Mouse (Mus musculus) G1E-ER4 (cell line): ENCODE measurements around the gene Fkbp15. TPM values are rescaled to one million over a fixed set of nuclear protein-coding genes. Genes with fewer than 3 reads are reported as not detected.

Experiments used
- GATA1 ChIP-seq: IDR thresholded peaks from one replicate; pipeline ENCODE4 v1.8.0; 2012; ENCODE audit warnings: low read length, inconsistent platforms
- polyA plus RNA-seq: library from polyadenylated mRNA; stranded (reverse); fragments of >175 nt; gene quantifications from 2 replicates; pipeline ENCODE4 v1.2.3, GENCODE M21; 2012

Gene Fkbp15
- polyA plus RNA-seq, 1 experiment = 15.9 TPM

DNA sequence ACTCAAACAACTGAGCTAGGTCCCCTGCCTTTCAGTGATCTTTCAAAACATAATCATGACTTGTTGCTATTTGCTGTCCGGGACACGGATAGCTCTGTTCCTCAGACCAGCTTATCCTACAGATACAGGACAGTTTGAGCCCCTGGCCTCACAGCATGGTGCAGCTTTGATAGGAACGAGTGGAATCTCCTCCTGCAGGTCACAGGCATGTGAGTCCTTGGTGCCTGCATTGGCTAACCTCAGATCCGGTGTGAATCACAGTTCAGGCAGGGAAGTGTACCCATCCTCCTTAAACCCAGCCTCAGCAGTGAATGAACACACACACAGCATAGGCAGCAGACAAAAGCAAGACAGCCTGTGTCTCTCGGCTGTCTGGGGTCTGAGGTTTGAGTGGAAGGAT is 79.0 kb downstream of the Fkbp15 start:
- no peak for TF ChIP-seq GATA1

DNA sequence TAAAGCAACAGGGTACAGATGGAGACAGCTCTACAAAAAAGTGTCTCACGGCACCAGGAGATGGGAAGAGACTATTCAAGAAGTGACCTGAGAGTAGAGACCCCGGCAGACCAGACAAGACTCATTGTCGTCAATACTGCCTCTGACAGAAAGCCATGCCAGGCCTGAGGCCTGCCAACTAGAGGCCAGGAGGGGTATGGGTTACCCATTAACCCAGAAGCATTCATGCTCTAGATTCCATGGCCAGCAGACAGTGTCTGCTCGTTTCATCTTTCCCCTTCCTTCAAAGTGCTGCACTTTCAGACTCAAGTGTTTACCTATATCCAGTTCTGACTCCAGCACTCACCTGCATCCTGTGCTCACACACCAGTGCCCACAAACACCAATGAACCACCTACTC is 82.3 kb downstream of the Fkbp15 start:
- no peak for TF ChIP-seq GATA1

DNA sequence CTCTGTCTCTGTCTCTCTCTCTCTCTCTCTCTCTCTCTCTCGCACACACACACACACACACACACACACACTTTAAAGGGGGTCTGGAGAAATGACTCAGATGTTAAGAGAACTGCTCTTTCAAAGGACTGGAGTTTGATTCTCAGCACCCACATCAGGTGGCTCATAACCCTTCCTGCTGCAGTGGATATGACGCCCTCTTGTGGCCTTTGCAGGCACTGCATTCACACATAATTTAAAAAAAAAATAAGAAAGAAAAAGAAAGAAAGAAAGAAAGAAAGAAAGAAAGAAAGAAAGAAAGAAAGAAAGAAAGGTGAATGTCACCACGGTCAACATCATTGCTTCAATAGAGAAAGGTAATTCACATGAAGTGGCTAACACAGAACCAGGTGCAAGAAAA is 83.1 kb downstream of the Fkbp15 start:
- TF ChIP-seq GATA1 = no peak

DNA sequence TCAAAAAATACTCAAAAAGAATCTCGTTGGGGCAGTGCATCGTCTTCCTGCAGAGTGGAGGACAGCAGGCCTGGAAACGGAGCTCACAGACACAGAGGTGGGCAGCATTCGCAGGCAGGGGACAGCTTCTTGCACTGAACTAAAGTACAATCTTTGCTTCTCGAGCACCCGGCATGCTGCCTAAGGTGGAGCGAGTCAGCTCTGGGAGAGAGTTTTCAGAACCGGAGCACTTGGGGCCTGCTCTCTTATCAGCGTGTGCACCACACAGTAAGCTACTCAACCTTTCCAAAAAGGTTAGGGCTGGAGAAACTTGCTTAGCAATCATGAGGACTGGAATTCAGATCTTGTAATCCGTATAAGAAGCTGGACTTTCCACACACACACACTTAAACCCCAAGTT is 83.7 kb downstream of the Fkbp15 start:
- TF ChIP-seq GATA1 = no peak

DNA sequence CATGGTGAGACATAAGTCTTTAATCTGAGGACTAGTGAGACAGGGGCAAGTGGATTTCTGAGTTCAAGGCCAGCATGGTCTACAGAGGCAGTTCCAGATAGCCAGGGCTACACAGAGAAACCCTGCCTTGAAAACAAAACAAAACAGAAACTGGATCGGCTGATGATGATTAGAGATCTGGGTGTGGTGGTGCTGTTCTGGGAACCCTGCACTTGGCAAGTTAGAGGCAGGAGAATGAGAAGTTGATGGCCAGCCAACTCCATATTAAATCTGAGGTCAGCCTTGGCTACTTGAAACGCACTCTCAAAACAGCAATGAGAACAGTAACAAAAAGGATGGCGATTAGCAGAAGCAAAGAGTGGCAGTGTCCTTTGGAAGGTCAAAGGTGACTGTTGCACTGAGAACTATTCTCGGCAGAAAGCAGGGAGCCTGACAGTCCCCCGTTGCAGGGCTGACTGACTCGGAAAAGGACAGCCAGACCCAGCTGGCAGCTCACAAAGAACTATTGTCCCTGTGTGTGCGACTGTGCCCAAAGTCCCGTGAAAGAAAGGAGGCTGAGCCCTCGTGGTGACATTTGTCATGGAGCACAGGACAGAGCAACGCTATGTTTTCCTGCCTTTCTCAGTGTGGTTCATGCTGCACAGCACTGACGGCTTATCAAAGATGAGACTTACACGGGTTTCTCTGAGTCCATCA is 85.4 kb downstream of the Fkbp15 start:
- TF ChIP-seq GATA1 = no peak

DNA sequence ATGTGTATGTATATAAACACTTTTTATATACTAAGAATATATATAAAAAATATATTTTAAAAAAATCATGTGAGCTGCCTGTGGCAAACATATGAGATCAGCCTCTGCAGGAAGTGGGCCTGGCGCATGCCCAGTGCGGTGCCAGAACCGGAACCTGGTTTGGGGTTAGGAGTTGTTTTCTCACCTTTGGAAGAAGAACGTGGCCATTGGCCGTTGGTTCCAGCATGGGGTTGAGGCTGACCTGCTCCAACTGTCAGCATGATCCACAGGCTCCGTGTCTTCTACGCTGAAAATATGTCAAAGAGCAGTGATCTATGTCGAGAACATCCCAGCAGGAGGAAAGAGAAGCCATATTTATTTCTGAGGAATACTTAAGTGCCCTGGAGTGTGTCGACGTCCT is 86.4 kb downstream of the Fkbp15 start:
- no peak for TF ChIP-seq GATA1

DNA sequence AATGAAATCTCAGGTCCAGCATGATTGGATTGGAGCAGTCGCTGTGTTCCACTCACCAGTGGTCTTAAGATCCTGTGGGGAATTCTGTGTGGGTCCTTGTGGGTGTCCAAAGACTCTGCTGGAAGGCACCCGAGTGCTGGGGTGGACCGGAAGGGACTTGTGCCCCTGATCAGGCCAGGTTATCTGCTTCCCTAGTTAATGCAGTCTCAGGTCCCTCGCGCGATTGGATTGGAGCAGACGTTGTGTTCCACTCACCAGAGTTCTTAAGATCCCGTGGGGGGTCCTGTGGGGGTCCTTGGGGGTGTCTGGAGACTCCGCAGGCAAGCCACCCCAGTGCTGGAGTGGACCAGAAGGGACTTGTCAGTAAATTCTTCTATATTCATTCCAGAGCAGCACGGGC is 87.7 kb downstream of the Fkbp15 start:
- no peak for TF ChIP-seq GATA1

DNA sequence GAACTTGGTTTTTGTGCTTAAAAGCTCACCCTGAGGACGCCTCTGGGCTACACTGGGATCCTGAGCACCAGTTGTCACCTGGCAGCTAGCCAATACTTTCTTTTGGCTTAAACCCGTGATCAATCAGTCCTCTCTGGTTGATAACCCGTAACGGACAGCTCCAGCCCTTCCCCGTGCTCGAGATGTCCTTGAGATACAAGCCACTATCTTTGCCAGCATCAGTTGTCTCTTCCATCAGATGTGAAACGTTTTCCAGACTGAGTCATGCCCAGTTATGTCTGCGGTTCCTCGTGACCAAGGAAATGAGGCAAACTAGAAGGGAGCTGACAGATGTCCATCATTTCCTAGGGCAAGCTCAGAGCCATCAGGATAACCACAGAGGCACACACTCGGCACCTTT is 93.2 kb downstream of the Fkbp15 start:
- TF ChIP-seq GATA1 = no peak

DNA sequence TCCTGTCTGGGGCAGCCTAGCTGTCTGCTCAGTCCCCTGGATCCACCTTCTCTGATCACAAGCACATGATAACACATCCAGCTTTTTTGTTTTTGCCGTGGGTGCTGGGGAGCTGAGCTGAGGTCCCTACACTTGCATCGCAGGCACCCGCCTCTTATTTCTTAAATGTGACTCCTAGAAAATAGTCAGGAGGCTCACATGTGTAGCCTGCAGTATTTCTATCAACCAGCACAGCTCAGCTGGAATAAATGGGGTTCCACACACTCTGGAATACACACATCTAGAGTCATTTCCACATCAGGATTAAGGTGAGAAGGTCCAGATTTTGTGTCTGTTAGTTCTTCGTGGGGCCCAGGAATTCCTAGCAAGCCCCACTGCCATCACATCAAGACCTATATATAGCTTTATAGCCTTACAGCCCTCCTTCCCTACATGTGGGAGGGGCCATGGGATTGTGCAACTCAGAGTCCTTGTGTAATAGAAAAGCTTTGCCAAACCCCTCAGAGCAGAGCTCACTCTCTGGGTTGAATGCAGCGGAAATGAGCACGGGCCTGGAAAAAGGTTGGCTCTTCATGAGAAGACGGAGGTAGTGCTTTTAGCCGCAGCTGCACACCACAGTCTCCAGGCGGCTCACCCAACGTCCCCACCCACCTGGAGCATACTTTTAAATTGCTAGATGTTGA is 95.1 kb downstream of the Fkbp15 start:
- no peak for TF ChIP-seq GATA1

DNA sequence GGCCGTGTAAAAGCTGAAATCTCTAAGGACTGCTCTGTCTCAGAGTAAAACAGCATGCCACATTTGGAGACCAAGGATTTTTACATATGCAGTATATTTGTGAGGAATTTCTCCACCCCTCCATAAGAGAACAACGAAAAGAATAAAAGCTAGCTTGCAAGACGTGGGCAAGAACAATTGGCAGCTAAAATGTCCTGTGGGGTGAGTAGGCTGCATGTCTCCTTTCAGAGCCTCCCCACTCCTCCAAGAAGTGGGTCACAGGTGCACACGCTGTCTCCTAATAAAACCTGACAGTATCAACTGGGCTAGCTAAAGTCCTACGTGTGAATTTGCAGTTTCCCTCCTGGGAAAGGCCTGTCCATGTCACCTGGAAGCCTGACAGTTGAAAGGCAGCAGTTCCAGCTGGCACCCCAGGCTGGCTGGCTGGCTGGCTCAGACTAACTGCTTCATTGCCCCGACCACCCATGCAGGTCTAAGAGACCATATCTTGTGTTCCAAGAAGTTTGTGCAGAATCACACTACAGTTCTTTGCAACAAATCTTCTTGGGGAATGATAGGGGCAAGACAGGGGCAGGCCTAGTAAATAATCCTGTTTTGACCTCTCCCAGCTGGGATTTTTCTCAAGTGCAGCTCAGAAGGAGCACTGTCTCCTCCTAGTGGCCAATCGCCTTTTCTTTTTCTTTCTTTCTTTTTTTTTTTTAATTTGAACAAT is 97.1 kb downstream of the Fkbp15 start:
- TF ChIP-seq GATA1 = no peak

DNA sequence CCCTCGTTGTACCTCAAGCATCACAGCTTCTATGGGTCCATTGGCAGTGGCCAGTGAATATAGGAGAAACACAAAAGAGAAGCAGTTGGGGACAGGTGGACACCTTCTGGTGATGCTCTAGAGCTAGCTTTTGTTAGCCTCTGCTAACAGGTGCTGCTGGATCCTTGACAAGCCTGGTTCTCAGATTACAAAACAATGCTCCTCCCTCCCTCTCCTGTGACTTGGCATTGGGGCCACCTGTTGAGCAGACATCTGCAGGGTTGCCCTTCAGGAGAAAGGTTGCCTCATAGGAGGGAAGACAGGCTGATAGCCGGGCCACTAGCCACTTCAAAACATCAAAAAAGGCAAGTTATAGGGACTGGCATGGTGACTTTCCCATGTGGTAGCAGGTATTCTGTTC is 98.1 kb downstream of the Fkbp15 start, which contains the start of gene Slc31a2:
TSS of gene Slc31a2 (plus strand) at position 287 of the 400 bp plus-strand sequence.
- no peak for TF ChIP-seq GATA1

DNA sequence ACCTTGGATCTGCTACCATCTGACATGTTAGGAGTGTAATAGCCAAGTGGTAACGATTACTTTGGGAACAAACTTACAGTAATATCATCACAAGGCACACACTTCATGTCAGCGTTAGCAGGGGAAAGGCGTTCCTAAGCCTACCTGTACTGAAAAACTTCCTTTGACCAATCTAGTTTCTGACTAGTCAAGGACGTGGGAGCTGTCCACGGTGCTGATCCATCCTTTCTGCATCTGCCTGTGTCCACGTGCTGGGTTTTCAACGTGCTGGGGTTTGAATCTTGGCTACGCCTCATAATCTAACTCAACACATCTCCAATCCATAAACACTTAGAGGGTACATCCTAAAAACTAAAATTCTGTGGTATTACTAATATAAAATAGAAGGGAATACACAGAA is 103.4 kb downstream of the Fkbp15 start:
- no peak for TF ChIP-seq GATA1

DNA sequence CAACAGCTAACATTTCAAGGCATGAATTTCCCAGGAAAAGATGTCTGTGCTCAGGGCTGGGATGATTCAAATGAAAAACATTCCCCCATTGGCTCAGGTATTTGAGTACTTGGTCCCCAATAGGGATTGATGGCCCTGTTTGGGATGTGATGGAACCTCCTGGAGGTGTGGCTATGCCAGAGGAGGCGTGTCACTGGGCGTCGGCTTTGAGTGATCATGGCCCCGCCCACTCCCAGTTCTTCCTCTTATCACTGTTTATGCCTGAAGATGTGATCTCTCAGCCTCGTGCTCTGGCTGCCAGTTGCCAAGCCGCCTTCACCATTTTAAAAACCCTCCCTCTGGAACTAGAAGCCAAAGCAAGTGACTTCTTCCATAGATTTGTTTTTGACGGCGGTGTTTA is 105.8 kb downstream of the Fkbp15 start:
- no peak for TF ChIP-seq GATA1

DNA sequence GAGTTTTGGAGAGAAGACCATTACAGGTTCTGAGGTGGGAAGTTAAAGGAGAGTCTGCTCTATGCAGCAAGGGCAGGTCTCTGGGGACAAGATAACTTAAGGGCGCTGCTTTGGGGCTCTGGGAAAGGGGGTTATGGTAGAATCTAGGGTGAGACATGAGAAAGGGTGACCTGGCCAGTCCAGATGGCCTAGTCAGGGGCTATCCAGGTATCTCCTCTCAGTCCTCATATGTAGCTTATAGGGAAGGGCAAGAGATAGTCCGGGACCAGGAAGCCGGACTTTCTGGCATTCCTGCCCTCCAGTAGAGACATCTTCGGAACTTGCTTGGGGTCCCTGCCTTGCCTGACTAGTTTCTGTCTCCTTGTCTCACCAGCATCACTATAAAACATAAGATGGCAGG is 108.6 kb downstream of the Fkbp15 start:
- no peak for TF ChIP-seq GATA1

DNA sequence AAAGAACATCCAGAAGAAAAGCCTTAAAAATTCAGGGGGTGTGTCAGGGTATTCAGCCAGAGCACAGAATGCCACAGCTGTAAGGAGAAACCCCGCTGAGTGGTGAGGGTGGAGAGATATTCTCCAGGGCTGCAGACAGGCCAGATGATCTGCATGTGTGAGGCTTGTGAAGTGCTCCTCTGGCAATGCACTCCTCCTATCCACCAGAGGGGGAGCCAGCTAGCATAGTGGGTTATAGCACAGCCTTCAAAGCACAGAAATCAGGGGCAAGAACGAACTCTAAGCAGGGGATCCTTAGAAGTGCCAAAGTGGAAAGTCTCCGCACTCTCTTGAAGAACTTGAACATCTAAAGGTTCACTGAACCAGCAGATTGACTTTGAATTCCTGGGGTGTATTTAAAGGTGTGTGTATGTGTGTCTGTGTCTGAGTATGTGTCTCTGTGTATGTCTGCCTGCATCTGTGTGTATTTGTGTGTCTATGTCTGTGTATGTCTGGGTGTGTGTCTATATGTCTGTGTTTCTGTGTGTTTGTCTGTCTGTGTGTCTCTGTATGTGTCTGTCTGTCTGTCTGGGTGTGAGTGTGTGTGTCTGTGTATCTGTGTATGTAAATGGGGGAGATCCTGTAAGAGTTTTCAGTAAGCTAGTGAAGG is 109.3 kb downstream of the Fkbp15 start:
- no peak for TF ChIP-seq GATA1

Other genes with a start within 250 kb of the Fkbp15 start
- gene Mup21, start 209.7 kb downstream of the Fkbp15 start, polyA plus RNA-seq = not detected in 2 replicates
- gene Zfp37, start 129.5 kb downstream of the Fkbp15 start, polyA plus RNA-seq = not detected in 2 replicates
- gene Slc31a2, start 98.0 kb downstream of the Fkbp15 start, polyA plus RNA-seq = 0.11 and 0.18 TPM in 2 replicates
- gene Slc31a1, start 179 bp upstream of the Fkbp15 start, polyA plus RNA-seq = 2.6 and 3.4 TPM in 2 replicates
- gene Cdc26, start 48.1 kb upstream of the Fkbp15 start, polyA plus RNA-seq = 7.5 and 50.0 TPM in 2 replicates
- 1.9 and 3.8 TPM in 2 replicates for gene Prpf4, start 48.2 kb upstream of the Fkbp15 start, polyA plus RNA-seq
- not detected in 2 replicates for gene Rnf183, start 74.7 kb upstream of the Fkbp15 start, polyA plus RNA-seq
- 0.30 and 0.59 TPM in 2 replicates for gene Wdr31, start 110.3 kb upstream of the Fkbp15 start, polyA plus RNA-seq
- 0.03 TPM in 1 of 2 replicates, not detected in the other for gene Bspry, start 119.5 kb upstream of the Fkbp15 start, polyA plus RNA-seq
- 3.7 and 5.4 TPM in 2 replicates for gene Hdhd3, start 142.9 kb upstream of the Fkbp15 start, polyA plus RNA-seq
- 478 and 558 TPM in 2 replicates for gene Alad, start 159.4 kb upstream of the Fkbp15 start, polyA plus RNA-seq
- 45.1 and 53.6 TPM in 2 replicates for gene Pole3, start 164.5 kb upstream of the Fkbp15 start, polyA plus RNA-seq
- not detected in 2 replicates for gene 4933430I17Rik, start 164.8 kb upstream of the Fkbp15 start, polyA plus RNA-seq
- gene Rgs3, start 199.3 kb upstream of the Fkbp15 start, polyA plus RNA-seq = not detected in 2 replicates